Mouse (Mus musculus) olfactory bulb, adult 2 months (tissue): ENCODE results near the gene Ubr4.

Experiments used
- CTCF ChIP-seq: fragments of 200-500 bp; IDR thresholded peaks from 2 replicates; pipeline ENCODE4 v1.5.1; 2012; ENCODE audit warnings: low read depth, mild to moderate bottlenecking, low read length, moderate library complexity; ENCODE audit not compliant: insufficient read depth
- POLR2A ChIP-seq: fragments of 200-500 bp; IDR thresholded peaks from 2 replicates; pipeline ENCODE4 v1.6.1; 2012; ENCODE audit warnings: mild to moderate bottlenecking, low read depth, low read length, moderate library complexity; ENCODE audit not compliant: insufficient read depth

GRCm38 (mm10) chr4:139492258-139492833 is 139.9 kb downstream of the Ubr4 start:
- TF ChIP-seq CTCF, result no peak
- no peak for TF ChIP-seq POLR2A
